Mouse (Mus musculus): Measurements from ENCODE around the gene Samd14. TPM values are rescaled to one million over a fixed set of nuclear protein-coding genes. Genes with fewer than 3 reads are reported as not detected.
"Not testable (repeated sequence)": the region's sequence is repeated elsewhere in the genome, so short reads cannot be mapped to it uniquely, and the experiment has no call there.

The Samd14 gene
- 5.4 and 5.8 TPM in 2 replicates for polyA plus RNA-seq (2015; fragmentation: Nextera tagmentation; extraction: Ambion mirVana)

- Histone ChIP-seq H3K27ac (ENCODE audit: low read length) (peak within 1 kb of the TSS; percentile 54; the same call in 1 of the 2 replicates), H3K4me1 (ENCODE audit: insufficient read depth, low read depth, low read length) (peaks cover 8% of the 10 kb centered on the region; the same call in 1 of the 2 replicates), H3K9me3 (ENCODE audit: low read length) (no peaks in the 10 kb centered on the region), H3K36me3 (ENCODE audit: insufficient read depth, low read length) (0 out of 2 replicates have a peak, but pooled peaks cover 5% of the 10 kb centered on the region), H3K4me3 (ENCODE audit: low read depth, low read length) (peak within 1 kb of the TSS; percentile 48), H3K27me3 (replicated peaks; ENCODE audit: insufficient read depth, low read length) (no peaks in the 10 kb centered on the region), H3K9ac (replicated peaks; ENCODE audit: low read depth) (peak within 1 kb of the TSS; percentile 41), H3K4me2 (replicated peaks; ENCODE audit: low read depth, low read length) (peak within 1 kb of the TSS; percentile 91)
- ATAC-seq (peak; percentile 59), DNase-seq (ENCODE audit: low spot score) (peak; percentile 72)
- WGBS: 0% methylated on average over 22 of the region's 32 CpGs
- TF ChIP-seq CTCF (IDR thresholded peaks at IDR 0.05) (no peak), EP300 (IDR thresholded peaks at IDR 0.05) (no peak)
These were observed at the start of gene Samd14 for GRCm38 (mm10) chr11:95009629-95010014. Samd14 (plus strand) TSS chr11:95009879.

- DNase-seq (ENCODE audit: low spot score): no peak
- Histone ChIP-seq H3K9ac (replicated peaks; ENCODE audit: low read depth) (no peak overlapping the region), H3K27ac (ENCODE audit: low read length) (no peak overlapping the region), H3K9me3 (ENCODE audit: low read length) (no peaks in the 10 kb centered on the region), H3K4me1 (ENCODE audit: insufficient read depth, low read depth, low read length) (no peaks in the 10 kb centered on the region), H3K4me2 (replicated peaks; ENCODE audit: low read depth, low read length) (no peak overlapping the region), H3K36me3 (ENCODE audit: insufficient read depth, low read length) (no peaks in the 10 kb centered on the region), H3K4me3 (ENCODE audit: low read depth, low read length) (no peak overlapping the region), H3K27me3 (replicated peaks; ENCODE audit: insufficient read depth, low read length) (no peaks in the 10 kb centered on the region)
- 56% methylated on average over 5 of the region's 5 CpGs for WGBS
- no peak for TF ChIP-seq CTCF (IDR thresholded peaks at IDR 0.05)
- no peak for TF ChIP-seq EP300 (IDR thresholded peaks at IDR 0.05)
- ATAC-seq: no peak
These were observed 47.1 kb upstream of the Samd14 start for GRCm38 (mm10) chr11:94962534-94963101.

GRCm38 (mm10) chr11:94967419-94967818 lies 42.3 kb upstream of the Samd14 start, which contains the start of gene Hils1:
Hils1 (plus strand) TSS chr11:94967593.
- WGBS: 44% methylated on average over 4 of the region's 4 CpGs
- DNase-seq (ENCODE audit: low spot score) (no peak), ATAC-seq (no peak)
- no peak within 1 kb of the TSS for H3K4me2 ChIP-seq (replicated peaks; ENCODE audit: low read depth, low read length)
- no peaks in the 10 kb centered on the region for H3K9me3 ChIP-seq (ENCODE audit: low read length)
- no peaks in the 10 kb centered on the region for H3K27me3 ChIP-seq (replicated peaks; ENCODE audit: insufficient read depth, low read length)
- no peaks in the 10 kb centered on the region for H3K4me1 ChIP-seq (ENCODE audit: insufficient read depth, low read depth, low read length)
- TF ChIP-seq CTCF (IDR thresholded peaks at IDR 0.05) (peak; percentile 36), EP300 (IDR thresholded peaks at IDR 0.05) (no peak)
- no peak within 1 kb of the TSS for H3K4me3 ChIP-seq (ENCODE audit: low read depth, low read length)
- no peaks in the 10 kb centered on the region for H3K36me3 ChIP-seq (ENCODE audit: insufficient read depth, low read length)
- no peak within 1 kb of the TSS for H3K9ac ChIP-seq (replicated peaks; ENCODE audit: low read depth)
- H3K27ac ChIP-seq (ENCODE audit: low read length): no peak within 1 kb of the TSS

DNA sequence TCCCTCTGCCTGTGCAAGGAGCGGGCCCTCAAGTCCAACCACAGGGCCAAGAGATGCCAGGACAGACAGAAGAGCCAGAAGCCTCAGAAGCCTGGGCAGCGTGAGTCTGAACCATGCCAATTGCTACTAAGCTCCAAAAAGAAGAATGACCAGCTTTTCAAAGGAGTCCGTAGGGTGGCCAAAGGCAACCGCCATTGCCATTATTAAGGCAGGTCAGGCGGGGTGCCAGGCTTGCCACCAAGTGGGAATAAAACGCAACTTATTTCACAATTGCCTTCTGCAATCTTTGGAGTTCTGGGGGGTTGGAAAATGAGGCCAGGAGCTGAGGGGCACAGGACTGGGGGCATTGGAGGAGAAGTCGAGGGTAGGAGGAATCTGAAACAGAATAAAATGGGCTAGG lies 41.5 kb upstream of the Samd14 start:
- no peak for TF ChIP-seq CTCF (IDR thresholded peaks at IDR 0.05)
- TF ChIP-seq EP300 (IDR thresholded peaks at IDR 0.05): no peak
- Histone ChIP-seq H3K36me3 (ENCODE audit: insufficient read depth, low read length) (no peaks in the 10 kb centered on the region), H3K9me3 (ENCODE audit: low read length) (no peaks in the 10 kb centered on the region), H3K4me3 (ENCODE audit: low read depth, low read length) (no peak overlapping the region), H3K4me2 (replicated peaks; ENCODE audit: low read depth, low read length) (no peak overlapping the region), H3K27ac (ENCODE audit: low read length) (no peak overlapping the region), H3K9ac (replicated peaks; ENCODE audit: low read depth) (no peak overlapping the region), H3K27me3 (replicated peaks; ENCODE audit: insufficient read depth, low read length) (no peaks in the 10 kb centered on the region), H3K4me1 (ENCODE audit: insufficient read depth, low read depth, low read length) (no peaks in the 10 kb centered on the region)
- ATAC-seq (no peak), DNase-seq (ENCODE audit: low spot score) (no peak)
- WGBS: 72% methylated on average over 7 of the region's 7 CpGs

DNA sequence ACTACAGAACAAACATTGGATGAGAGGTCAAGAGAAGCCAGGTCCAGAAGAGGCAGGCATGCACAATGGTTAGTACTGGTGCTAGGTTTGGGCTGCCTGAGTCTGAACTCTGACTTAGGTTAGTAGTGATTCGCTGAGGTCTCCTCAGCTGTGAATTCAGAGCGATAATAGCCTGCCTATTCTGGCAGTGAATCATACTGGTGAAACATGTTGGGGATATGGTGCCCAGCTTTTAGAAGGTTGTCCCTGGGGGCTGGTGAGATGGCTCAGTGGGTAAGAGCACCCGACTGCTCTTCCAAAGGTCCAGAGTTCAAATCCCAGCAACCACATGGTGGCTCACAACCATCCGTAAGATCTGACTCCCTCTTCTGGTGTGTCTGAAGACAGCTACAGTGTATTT lies 40.0 kb upstream of the Samd14 start:
- H3K27ac ChIP-seq (ENCODE audit: low read length); H3K4me1 ChIP-seq (ENCODE audit: insufficient read depth, low read depth, low read length); H3K9me3 ChIP-seq (ENCODE audit: low read length); H3K27me3 ChIP-seq (replicated peaks; ENCODE audit: insufficient read depth, low read length); H3K9ac ChIP-seq (replicated peaks; ENCODE audit: low read depth); H3K36me3 ChIP-seq (ENCODE audit: insufficient read depth, low read length); ATAC-seq; H3K4me3 ChIP-seq (ENCODE audit: low read depth, low read length); DNase-seq (ENCODE audit: low spot score); H3K4me2 ChIP-seq (replicated peaks; ENCODE audit: low read depth, low read length): not testable (repeated sequence)
- 88% methylated on average over 4 of the region's 4 CpGs for WGBS

DNA sequence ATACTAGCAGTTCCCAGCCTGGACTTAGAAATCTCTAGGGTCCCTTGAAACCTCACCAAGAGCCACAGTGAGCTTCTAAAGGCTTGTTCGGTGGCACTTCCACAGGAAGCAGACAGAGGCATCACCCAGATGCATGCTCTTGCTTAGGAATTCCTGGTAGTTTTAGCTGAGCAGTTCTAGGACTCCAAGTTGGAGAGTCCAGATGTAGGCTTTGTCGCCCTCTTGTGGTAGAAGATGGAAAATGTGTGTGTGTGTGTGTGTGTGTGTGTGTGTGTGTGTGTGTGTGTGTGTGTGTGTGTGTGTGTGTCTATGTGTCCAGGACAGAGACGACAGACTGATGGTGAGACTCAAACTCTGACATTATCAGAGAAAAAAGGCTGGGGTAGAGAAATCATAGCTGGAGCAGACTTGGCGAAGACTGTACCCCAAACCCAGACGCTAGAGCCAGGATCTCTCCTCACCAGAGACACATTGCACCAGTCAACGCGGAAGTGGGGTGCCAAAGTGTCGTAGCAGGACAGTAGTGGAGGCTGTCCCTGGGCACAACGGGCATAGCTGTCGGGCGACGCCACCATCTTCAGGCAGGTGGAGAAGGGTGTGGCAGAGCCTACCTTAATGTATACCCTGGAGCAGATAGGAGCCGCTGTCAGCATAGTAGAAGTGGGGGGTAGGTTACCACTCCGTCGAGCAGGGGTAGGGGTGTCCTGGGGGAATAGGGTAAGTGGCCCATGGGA lies 39.3 kb upstream of the Samd14 start:
- TF ChIP-seq EP300 (IDR thresholded peaks at IDR 0.05): no peak
- peak; percentile 94 for TF ChIP-seq CTCF (IDR thresholded peaks at IDR 0.05)
- Histone ChIP-seq H3K36me3 (ENCODE audit: insufficient read depth, low read length) (no peaks in the 10 kb centered on the region), H3K4me1 (ENCODE audit: insufficient read depth, low read depth, low read length) (no peaks in the 10 kb centered on the region), H3K4me2 (replicated peaks; ENCODE audit: low read depth, low read length) (no peak overlapping the region), H3K4me3 (ENCODE audit: low read depth, low read length) (no peak overlapping the region), H3K27me3 (replicated peaks; ENCODE audit: insufficient read depth, low read length) (no peaks in the 10 kb centered on the region), H3K27ac (ENCODE audit: low read length) (no peak overlapping the region), H3K9ac (replicated peaks; ENCODE audit: low read depth) (no peak overlapping the region), H3K9me3 (ENCODE audit: low read length) (no peaks in the 10 kb centered on the region)
- peak; percentile 75 for ATAC-seq
- WGBS: 42% methylated on average over 14 of the region's 15 CpGs
- DNase-seq (ENCODE audit: low spot score): peak; percentile 79

Measured in lung, postnatal 0 days (tissue).